Mouse (Mus musculus) lung, postnatal 36 days (tissue): ENCODE measurements around the gene Map1b.

Experiments
- DNase-seq: peaks from one replicate; pipeline ENCODE4 v3.0.0; 2022; ENCODE audit warnings: mixed read lengths

Gene Map1b

GRCm38 (mm10) chr13:99485331-99485733 lies 31.0 kb downstream of the Map1b start:
- DNase-seq: no peak

GRCm38 (mm10) chr13:99484905-99485304 lies 31.4 kb downstream of the Map1b start:
- no peak for DNase-seq

DNA sequence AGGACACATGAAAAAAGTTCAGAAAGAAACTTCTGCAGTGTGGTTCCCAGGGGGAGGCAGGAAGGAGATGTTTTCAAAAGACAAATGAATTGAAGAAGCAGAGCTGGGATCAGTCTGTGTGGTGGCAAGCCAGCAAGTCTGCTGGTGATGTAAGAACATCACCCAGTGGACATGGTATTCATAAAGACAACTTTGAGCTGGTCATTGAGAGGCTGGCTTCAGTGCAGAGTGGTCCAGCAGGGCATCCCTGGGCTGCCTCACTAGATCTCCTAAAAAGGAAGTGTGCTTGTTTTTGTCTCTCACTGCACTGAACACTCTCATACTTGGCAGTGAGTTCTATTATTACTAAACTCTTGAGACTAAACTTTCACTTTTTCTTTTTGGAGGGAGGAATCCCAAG lies 32.9 kb downstream of the Map1b start:
- no peak for DNase-seq

DNA sequence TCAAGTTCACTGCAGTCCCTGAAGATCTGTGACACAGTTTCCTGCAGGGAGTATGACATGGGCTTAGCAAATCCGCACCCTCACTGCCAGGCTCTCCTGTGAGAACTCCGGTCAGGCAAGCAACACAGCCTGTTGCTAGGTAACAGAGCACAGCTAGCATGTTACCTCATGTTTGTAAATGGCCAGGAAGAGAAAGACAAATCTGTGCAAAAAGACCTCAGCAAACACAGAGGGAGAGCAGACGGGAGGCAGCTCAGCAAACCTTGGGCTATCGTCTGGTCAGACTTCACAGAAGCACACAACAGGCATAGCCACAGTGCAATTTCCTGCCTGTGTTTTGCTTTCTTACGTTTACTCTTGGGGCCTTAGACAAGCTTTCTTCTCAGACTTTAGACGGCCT lies 40.9 kb downstream of the Map1b start:
- DNase-seq: peak; percentile 47

DNA sequence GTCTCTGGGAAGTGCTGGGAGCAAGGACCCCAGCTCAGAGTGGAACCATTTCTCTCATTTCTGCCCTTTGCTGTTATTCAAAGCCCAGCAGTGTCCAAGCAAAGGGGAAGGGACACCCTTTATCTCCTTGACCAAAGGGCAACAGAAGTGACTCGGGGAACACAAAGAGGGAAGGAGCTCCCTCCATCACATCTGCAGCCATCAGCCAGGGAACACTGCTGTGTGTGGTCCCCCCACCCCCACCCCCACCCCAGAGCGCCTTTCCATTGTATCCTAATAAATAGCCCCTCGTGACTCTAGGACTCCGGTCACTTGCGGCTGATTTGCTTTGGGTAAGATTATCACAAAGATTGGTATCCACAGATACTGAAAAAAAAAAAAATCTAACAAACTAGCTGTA lies 41.3 kb downstream of the Map1b start:
- no peak for DNase-seq

DNA sequence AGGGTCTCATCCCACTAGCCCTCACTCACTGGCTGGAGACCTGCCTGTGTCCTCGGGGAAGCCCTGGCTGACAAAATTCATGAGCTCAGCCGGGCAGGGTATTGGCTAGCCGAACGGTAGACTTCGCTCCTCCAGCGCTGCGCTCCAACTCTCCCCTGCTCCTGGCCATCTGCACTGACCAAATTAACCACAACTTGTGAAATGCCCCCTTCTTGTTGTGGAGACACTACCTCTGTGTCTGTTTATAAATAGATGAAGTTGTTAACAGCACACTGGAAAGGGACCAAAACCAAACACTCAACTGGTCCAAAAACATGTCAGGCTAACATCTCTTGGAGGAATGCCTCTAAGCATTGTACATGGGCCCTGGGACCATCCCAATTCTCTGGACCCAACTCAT lies 42.2 kb downstream of the Map1b start:
- no peak for DNase-seq

GRCm38 (mm10) chr13:99472028-99472427 lies 44.3 kb downstream of the Map1b start:
- no peak for DNase-seq

DNA sequence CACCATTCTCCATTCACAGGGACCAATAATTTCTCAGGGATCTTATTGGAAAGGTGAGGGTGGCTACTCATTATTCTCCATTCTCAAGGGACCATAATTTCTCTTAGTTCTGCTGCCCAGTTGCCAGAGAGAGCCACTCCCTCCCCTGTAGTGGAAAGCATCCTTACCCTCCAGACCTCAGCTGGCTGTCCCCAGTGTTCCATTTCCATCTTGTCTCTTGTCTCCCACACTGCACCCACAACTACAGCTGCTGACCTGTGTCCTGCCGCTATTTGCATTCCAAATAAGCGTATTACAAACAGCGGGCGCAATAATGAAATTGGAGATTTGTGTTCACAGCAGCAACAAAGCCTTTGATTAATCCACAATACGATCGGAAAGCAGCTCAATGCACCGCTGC lies 46.3 kb downstream of the Map1b start:
- no peak for DNase-seq

DNA sequence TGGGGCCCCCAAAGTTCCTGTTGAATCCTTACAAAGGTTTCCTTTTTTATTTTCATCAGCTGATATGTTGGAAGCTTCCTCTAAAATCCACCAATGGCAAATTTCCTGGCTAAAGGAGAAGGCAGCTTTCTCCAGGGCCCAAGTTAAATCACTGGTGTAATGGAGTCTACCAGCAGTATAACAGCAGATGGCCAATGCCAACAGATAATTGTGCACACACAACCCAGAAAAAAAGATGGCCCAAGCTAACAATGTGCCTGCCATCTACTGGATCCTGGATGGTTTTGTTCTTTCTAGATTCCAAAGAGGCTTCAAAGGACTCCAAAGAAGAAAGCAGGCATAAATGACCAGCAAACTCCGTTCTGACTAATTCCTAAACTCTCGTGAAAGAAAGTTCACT lies 48.1 kb downstream of the Map1b start:
- no peak for DNase-seq

GRCm38 (mm10) chr13:99466811-99467315 lies 49.5 kb downstream of the Map1b start:
- DNase-seq: no peak

DNA sequence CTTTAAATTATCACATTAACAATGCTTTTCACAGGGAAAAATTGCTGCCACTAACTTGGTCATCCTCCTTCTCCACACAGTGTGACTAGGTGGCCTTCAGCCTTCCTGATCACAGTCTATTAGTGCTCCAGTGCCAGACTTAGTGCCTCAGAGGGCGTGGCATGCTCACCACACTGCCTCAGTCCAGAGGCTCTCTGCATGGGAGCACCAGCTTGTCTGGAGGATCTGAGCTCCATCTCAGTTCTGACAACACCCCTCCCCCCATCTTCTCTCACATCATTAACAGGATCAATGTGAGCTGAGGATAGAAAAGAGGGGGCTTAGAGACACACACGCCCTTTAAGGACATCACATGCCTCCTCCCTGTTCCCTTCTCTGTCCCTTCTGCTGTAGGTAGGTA lies 50.3 kb downstream of the Map1b start:
- no peak for DNase-seq

- DNase-seq: no peak
Observed at GRCm38 (mm10) chr13:99464551-99464950, 51.8 kb downstream of the Map1b start.

- no peak for DNase-seq
Observed at GRCm38 (mm10) chr13:99461886-99462285, 54.5 kb downstream of the Map1b start.

GRCm38 (mm10) chr13:99459612-99460011 lies 56.7 kb downstream of the Map1b start:
- DNase-seq: no peak

GRCm38 (mm10) chr13:99458658-99459386 lies 57.5 kb downstream of the Map1b start:
- DNase-seq: peak; percentile 30

DNA sequence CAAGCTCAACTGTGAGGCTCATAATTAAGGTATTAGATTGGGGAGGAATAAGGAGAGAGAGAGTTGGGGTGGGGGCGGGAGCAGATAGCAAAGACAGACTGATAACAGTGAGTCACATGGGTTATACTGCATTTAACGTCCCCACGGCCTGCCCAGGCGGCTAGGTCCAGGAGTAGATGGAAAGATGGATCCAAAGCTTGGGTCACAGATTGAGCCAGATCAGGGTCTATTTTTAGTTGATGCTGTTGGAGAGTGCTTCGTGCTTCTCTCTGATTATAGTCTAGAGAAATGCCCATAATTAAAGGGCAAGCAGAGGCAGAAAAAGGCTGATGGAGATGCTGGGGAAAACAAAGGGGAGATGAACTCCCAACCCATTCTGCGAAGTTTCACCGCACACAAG lies 61.4 kb downstream of the Map1b start:
- no peak for DNase-seq

- DNase-seq: no peak
Observed at GRCm38 (mm10) chr13:99452444-99452843, 63.9 kb downstream of the Map1b start.

GRCm38 (mm10) chr13:99451276-99451675 lies 65.1 kb downstream of the Map1b start:
- DNase-seq: no peak

DNA sequence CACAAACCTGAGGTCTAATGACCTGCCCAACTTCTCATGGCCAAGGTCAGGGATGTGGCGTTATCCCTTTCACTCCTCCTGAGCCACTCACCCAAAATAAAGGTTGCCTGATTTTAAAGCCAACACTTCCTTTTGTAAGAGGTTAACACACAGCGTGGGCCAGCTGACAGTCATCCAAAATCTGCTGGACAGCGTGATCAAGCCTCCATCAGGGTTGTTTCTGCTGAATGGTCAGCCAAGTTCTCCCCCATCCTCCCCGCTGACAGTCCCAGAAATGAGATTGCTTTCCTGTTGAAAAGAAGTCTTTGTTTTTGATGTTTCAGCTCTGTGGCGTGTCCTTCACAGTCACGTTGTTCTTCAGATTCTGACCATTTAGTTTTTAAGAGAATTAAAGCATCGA lies 65.6 kb downstream of the Map1b start:
- no peak for DNase-seq

GRCm38 (mm10) chr13:99449547-99449946 lies 66.8 kb downstream of the Map1b start:
- no peak for DNase-seq

GRCm38 (mm10) chr13:99448278-99448677 lies 68.1 kb downstream of the Map1b start:
- no peak for DNase-seq

- peak; percentile 7 for DNase-seq
Observed at GRCm38 (mm10) chr13:99447403-99448199, 68.7 kb downstream of the Map1b start.

- no peak for DNase-seq
Observed at GRCm38 (mm10) chr13:99447002-99447401, 69.3 kb downstream of the Map1b start.

DNA sequence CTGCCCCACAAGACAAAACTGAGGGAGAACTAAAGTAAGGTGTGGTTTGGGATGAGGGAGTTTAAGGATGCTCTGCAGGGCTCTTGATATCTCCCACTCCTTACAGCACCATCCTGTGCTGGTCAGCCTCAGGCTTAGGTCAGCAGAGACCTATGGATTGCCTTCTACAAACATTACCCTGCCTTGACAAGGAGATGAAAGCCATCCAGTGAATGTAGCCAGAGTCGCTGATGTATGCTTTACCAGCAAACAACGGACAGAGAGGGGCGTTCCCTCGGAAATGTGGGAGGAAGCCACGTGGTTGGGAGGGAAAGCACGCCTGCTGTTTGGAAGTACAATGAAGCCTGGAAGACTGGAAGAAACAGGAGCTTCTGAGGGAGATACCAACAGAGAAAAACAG lies 71.5 kb downstream of the Map1b start:
- peak; percentile 48 for DNase-seq
